Mouse (Mus musculus) forebrain, embryonic 16.5 days (tissue): ENCODE measurements around the gene Krtap3-1. TPM values are rescaled to one million over a fixed set of nuclear protein-coding genes. Genes with fewer than 3 reads are reported as not detected.

Experiments
- ATAC-seq: fragments of 200-750 bp; cut with Nextera tagmentation; 2 replicates; pipeline ENCODE4 v1.8.0; 2017; ENCODE audit warnings: mild to moderate bottlenecking, moderate library complexity
- H3K27ac ChIP-seq: fragments of 300-500 bp; sonication (generic); 2 replicates; pipeline ENCODE4 v1.5.1; 2014; ENCODE audit warnings: low read length, control low read depth
- H3K27me3 ChIP-seq: fragments of 300-500 bp; sonication (generic); replicated peaks from 2 replicates; pipeline ENCODE4 v1.6.1; 2014; ENCODE audit warnings: low read length; ENCODE audit not compliant: control insufficient read depth, insufficient read depth
- H3K36me3 ChIP-seq: fragments of 300-500 bp; sonication (generic); 2 replicates; pipeline ENCODE4 v1.6.1; 2014; ENCODE audit not compliant: control insufficient read depth, insufficient read depth
- H3K4me1 ChIP-seq: fragments of 300-500 bp; sonication (generic); replicated peaks from 2 replicates; pipeline ENCODE4 v1.6.1; 2014; ENCODE audit warnings: low read length; ENCODE audit not compliant: control insufficient read depth, insufficient read depth
- H3K4me2 ChIP-seq: fragments of 300-500 bp; sonication (generic); 2 replicates; pipeline ENCODE4 v1.6.1; 2014; ENCODE audit warnings: mild to moderate bottlenecking, low read length, control low read depth
- H3K4me3 ChIP-seq: fragments of 300-500 bp; sonication (generic); replicated peaks from 2 replicates; pipeline ENCODE4 v1.5.1; 2014; ENCODE audit warnings: mild to moderate bottlenecking, low read length, control low read depth
- H3K9ac ChIP-seq: fragments of 300-500 bp; sonication (generic); replicated peaks from 2 replicates; pipeline ENCODE4 v1.6.1; 2014; ENCODE audit warnings: low read depth, low read length, control low read depth
- H3K9me3 ChIP-seq: fragments of 300-500 bp; sonication (generic); 2 replicates; pipeline ENCODE4 v1.6.1; 2016; ENCODE audit warnings: low read length; ENCODE audit not compliant: control insufficient read depth
- WGBS: fragments of 180-500 bp; shearing (Covaris S2); extraction: QIAGEN DNeasy Blood & Tissue Kit; methylation state at CpG from one replicate; pipeline ENCODE4 v1.1.7; 2014; 5-methylcytosine and 5-hydroxymethylcytosine counted together
- polyA plus RNA-seq: library from polyadenylated mRNA; unstranded; fragments of >200 nt; fragmentation: Nextera tagmentation; extraction: Ambion mirVana; gene quantifications from 2 replicates; pipeline ENCODE4 v1.2.1, GENCODE M21; 2015

The Krtap3-1 gene
- polyA plus RNA-seq, 1 experiment from 2014 or later, result not detected

GRCm38 (mm10) chr11:99556195-99556594, 10.2 kb downstream of the Krtap3-1 start:
- Histone ChIP-seq H3K4me2 (no peak overlapping the region), H3K36me3 (no peaks in the 10 kb centered on the region), H3K4me1 (no peaks in the 10 kb centered on the region), H3K9ac (no peak overlapping the region), H3K9me3 (no peaks in the 10 kb centered on the region), H3K27me3 (no peaks in the 10 kb centered on the region), H3K27ac (no peak overlapping the region), H3K4me3 (no peak overlapping the region)
- 85% methylated on average over 2 of the region's 2 CpGs for WGBS
- no peak for ATAC-seq

DNA sequence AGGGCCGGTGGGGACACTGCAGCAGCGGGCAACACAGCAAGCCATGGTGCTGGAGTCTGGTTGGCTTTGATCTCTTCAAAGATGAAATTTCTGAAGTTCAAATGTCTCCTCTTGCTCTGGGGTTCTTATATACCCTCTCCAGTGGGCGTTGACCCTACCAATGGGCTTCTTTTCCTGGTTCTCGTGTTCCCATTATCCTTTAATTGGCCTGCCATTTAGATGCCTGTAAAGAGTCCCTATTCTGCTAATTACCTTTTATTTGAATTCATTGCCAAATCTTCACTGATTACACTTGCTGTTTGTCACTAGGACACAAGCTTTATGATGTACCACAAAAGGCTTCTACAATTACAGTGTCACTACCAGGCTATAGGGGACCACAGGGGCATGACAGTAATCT, 15.7 kb downstream of the Krtap3-1 start, which contains the start of gene Krtap3-3:
TSS of gene Krtap3-3 (minus strand) at position 101 of the 400 bp plus-strand sequence.
- no peak within 1 kb of the TSS for H3K4me2 ChIP-seq
- WGBS, result 23% methylated on average over 4 of the region's 4 CpGs
- no peak for ATAC-seq

DNA sequence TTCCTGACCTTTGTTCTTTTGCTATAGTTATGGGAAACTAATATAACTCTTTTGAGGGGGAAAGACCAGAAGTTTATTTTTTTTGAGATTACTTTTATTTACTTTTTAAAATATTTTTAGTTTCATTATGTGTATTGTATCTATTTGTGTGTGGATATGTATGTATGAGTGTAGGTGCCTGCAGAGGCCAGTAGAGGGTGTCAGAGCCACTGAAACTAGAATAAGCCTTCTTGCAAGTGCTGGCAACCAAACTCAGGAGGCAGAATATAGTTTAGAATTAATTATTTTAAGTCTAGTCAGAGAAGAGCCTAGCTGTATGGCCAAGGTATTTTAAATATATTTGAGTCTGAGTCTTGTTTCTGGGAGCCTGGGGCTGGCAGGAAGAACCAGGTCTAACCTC, 18.5 kb downstream of the Krtap3-1 start:
- H3K9ac ChIP-seq, result no peak overlapping the region
- no peak overlapping the region for H3K4me3 ChIP-seq
- H3K4me2 ChIP-seq, result no peak overlapping the region
- H3K4me1 ChIP-seq, result no peaks in the 10 kb centered on the region
- H3K27me3 ChIP-seq, result no peaks in the 10 kb centered on the region
- no peaks in the 10 kb centered on the region for H3K36me3 ChIP-seq
- H3K9me3 ChIP-seq, result no peaks in the 10 kb centered on the region
- no peak for ATAC-seq
- H3K27ac ChIP-seq, result no peak overlapping the region

More for the DNA sequence above, 15.7 kb downstream of the Krtap3-1 start, which contains the start of gene Krtap3-3:
- H3K27me3 ChIP-seq, result no peaks in the 10 kb centered on the region
- H3K27ac ChIP-seq, result no peak within 1 kb of the TSS
- no peak within 1 kb of the TSS for H3K9ac ChIP-seq
- H3K4me3 ChIP-seq, result no peak within 1 kb of the TSS
- no peaks in the 10 kb centered on the region for H3K36me3 ChIP-seq
- no peaks in the 10 kb centered on the region for H3K9me3 ChIP-seq
- H3K4me1 ChIP-seq, result no peaks in the 10 kb centered on the region

DNA sequence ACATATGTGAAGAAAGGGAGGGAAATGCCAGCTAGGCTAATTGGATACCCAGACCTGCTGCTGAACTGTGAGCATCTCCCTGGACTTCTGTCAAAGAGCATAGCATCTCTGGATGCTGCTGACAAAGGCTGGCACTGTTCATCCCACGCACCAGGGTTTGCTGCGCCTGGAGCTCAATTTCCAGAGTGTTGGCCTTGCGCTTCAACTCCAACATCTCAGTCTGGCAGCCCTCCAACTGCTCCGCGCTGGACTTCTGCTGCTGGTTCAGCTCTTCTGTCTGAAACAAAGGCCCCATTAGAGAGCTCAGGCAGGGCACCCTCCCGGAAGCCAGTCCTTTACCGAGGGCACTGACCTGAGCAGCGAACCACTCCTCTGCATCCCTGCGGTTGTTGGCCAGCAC, 26.7 kb downstream of the Krtap3-1 start:
- Histone ChIP-seq H3K27ac (no peak overlapping the region), H3K4me1 (peaks cover 3% of the 10 kb centered on the region; the same call in 1 of the 2 replicates), H3K27me3 (no peaks in the 10 kb centered on the region), H3K9ac (no peak overlapping the region), H3K36me3 (no peaks in the 10 kb centered on the region), H3K4me3 (no peak overlapping the region), H3K9me3 (no peaks in the 10 kb centered on the region), H3K4me2 (0 out of 2 replicates have a peak overlapping the region, but pooled peaks have one; percentile 4)
- WGBS, result 30% methylated on average over 9 of the region's 9 CpGs
- no peak for ATAC-seq

DNA sequence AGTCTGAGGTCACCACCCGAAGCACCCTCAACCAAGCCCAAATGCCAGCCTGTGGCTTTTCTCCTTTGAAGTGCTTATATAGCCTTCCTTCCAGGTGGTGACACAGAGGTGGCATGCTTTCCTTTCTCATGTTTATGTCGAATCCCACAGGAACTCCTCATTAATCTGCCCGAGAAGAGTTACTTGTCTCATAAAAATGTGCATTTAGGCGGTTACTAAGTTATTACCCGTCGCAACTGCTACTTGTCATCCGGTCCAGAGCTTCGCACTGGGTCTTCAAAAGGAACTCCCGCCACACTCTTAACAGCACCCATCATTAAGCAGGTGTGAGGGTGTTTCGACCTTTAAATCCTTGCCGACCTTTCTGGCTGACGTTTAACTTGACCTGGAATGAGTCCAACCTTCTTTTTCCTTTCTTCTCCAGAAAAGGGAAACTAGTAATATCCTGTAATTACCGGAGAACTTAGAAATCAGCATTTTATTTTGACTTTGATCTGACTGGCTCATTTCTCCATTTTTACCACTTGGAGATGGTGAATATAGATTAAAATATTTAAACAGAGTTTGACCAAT, 45.1 kb downstream of the Krtap3-1 start, which contains the start of gene Krt39:
TSS of gene Krt39 (minus strand) at position 51 of the 573 bp plus-strand sequence.
- no peaks in the 10 kb centered on the region for H3K27me3 ChIP-seq
- no peaks in the 10 kb centered on the region for H3K4me1 ChIP-seq
- ATAC-seq, result no peak
- H3K27ac ChIP-seq, result no peak within 1 kb of the TSS
- no peak within 1 kb of the TSS for H3K9ac ChIP-seq
- H3K36me3 ChIP-seq, result no peaks in the 10 kb centered on the region
- WGBS, result 91% methylated on average over 13 of the region's 13 CpGs
- H3K9me3 ChIP-seq, result no peaks in the 10 kb centered on the region
- H3K4me3 ChIP-seq, result no peak within 1 kb of the TSS
- H3K4me2 ChIP-seq, result no peak within 1 kb of the TSS

Other genes starting within 250 kb of the Krtap3-1 start
- gene Krt25, start 243.7 kb downstream of the Krtap3-1 start, polyA plus RNA-seq, result not detected in 2 replicates
- gene Krt26, start 228.7 kb downstream of the Krtap3-1 start, polyA plus RNA-seq, result 0.08 TPM in 1 of 2 replicates, not detected in the other
- not detected in 2 replicates for gene Krt27, start 215.5 kb downstream of the Krtap3-1 start, polyA plus RNA-seq
- not detected in 2 replicates for gene Krt28, start 191.7 kb downstream of the Krtap3-1 start, polyA plus RNA-seq
- gene Krt10, start 177.3 kb downstream of the Krtap3-1 start, polyA plus RNA-seq, result 24.1 and 25.3 TPM in 2 replicates
- 0.18 and 0.24 TPM in 2 replicates for gene Krt12, start 144.4 kb downstream of the Krtap3-1 start, polyA plus RNA-seq
- not detected in 2 replicates for gene Krt20, start 128.5 kb downstream of the Krtap3-1 start, polyA plus RNA-seq
- 0.15 TPM in 1 of 2 replicates, not detected in the other for gene Krt23, start 73.5 kb downstream of the Krtap3-1 start, polyA plus RNA-seq
- gene Krt39, start 45.3 kb downstream of the Krtap3-1 start, polyA plus RNA-seq, result not detected in 2 replicates
- gene Krt40, start 23.5 kb downstream of the Krtap3-1 start, polyA plus RNA-seq, result not detected in 2 replicates
- gene Krtap3-3, start 15.8 kb downstream of the Krtap3-1 start, polyA plus RNA-seq, result not detected in 2 replicates
- gene Krtap3-2, start 9.8 kb downstream of the Krtap3-1 start, polyA plus RNA-seq, result not detected in 2 replicates
- not detected in 2 replicates for gene Gm11939, start 7.2 kb downstream of the Krtap3-1 start, polyA plus RNA-seq
- not detected in 2 replicates for gene Krtap1-5, start 14.4 kb upstream of the Krtap3-1 start, polyA plus RNA-seq
- gene Krtap1-4, start 17.0 kb upstream of the Krtap3-1 start, polyA plus RNA-seq, result not detected in 2 replicates
- gene Krtap1-3, start 24.7 kb upstream of the Krtap3-1 start, polyA plus RNA-seq, result not detected in 2 replicates
- not detected in 2 replicates for gene Krtap9-3, start 31.5 kb upstream of the Krtap3-1 start, polyA plus RNA-seq
- gene Gm11938, start 36.7 kb upstream of the Krtap3-1 start, polyA plus RNA-seq, result not detected in 2 replicates
- gene Gm11937, start 43.6 kb upstream of the Krtap3-1 start, polyA plus RNA-seq, result not detected in 2 replicates
- gene Krtap2-4, start 48.2 kb upstream of the Krtap3-1 start, polyA plus RNA-seq, result not detected in 2 replicates
- gene Gm11562, start 53.8 kb upstream of the Krtap3-1 start, polyA plus RNA-seq, result not detected in 2 replicates
- gene Krtap4-1, start 61.6 kb upstream of the Krtap3-1 start, polyA plus RNA-seq, result not detected in 2 replicates
- gene Krtap4-2, start 68.5 kb upstream of the Krtap3-1 start, polyA plus RNA-seq, result not detected in 2 replicates
- not detected in 2 replicates for gene Krtap4-7, start 77.5 kb upstream of the Krtap3-1 start, polyA plus RNA-seq
- gene Gm11555, start 83.6 kb upstream of the Krtap3-1 start, polyA plus RNA-seq, result not detected in 2 replicates
- gene Gm11563, start 92.3 kb upstream of the Krtap3-1 start, polyA plus RNA-seq, result not detected in 2 replicates
- not detected in 2 replicates for gene Krtap4-6, start 99.3 kb upstream of the Krtap3-1 start, polyA plus RNA-seq
- not detected in 2 replicates for gene Gm14190, start 124.1 kb upstream of the Krtap3-1 start, polyA plus RNA-seq
- gene Gm14180, start 167.7 kb upstream of the Krtap3-1 start, polyA plus RNA-seq, result not detected in 2 replicates
- gene Gm11595, start 206.3 kb upstream of the Krtap3-1 start, polyA plus RNA-seq, result not detected in 2 replicates
- gene Krtap4-8, start 214.1 kb upstream of the Krtap3-1 start, polyA plus RNA-seq, result not detected in 2 replicates
- not detected in 2 replicates for gene Krtap4-9, start 218.6 kb upstream of the Krtap3-1 start, polyA plus RNA-seq
- gene Gm11596, start 226.8 kb upstream of the Krtap3-1 start, polyA plus RNA-seq, result not detected in 2 replicates
- gene Gm11569, start 232.3 kb upstream of the Krtap3-1 start, polyA plus RNA-seq, result not detected in 2 replicates
- gene Gm11554, start 237.8 kb upstream of the Krtap3-1 start, polyA plus RNA-seq, result not detected in 2 replicates
- not detected in 2 replicates for gene Krtap4-13, start 243.3 kb upstream of the Krtap3-1 start, polyA plus RNA-seq
- not detected in 2 replicates for gene Gm11564, start 249.0 kb upstream of the Krtap3-1 start, polyA plus RNA-seq